Comparison of ENCODE assay signal across 26 mouse cellular contexts in genomic region chr6:94664000-94664399, GRCm38 (mm10). TPM values are rescaled to one million over a fixed set of nuclear protein-coding genes. Genes with fewer than 3 reads are reported as not detected.
A peak's percentile ranks its signal among the peaks of the same experiment; 100 is the strongest.
DNase-seq lines count a peak whose midpoint lies in the region; ATAC-seq and TF ChIP-seq lines count a peak whose summit lies in the region.
"Had no signal": no experiment of that assay in that cellular context is flagged by ENCODE, and none has a peak within 500 bp of the region (broad histone marks: within the 10 kb centered on the region; RNA-seq: fewer than 3 reads in every experiment).

No protein-coding gene starts in this region.

- intact Hi-C loops in gastrocnemius, adult 2 months (cut with DNase I), result no loop called here
- intact Hi-C loops in heart, postnatal 10 days (cut with DNase I), result no loop called here

- H3K27me3 ChIP-seq in kidney, embryonic 16.5 days (ENCODE audit: insufficient read depth, low read length), result no peaks in the 10 kb centered on the region
- H3K27me3 ChIP-seq: embryonic facial prominence, embryonic 13.5 days; forebrain, embryonic 15.5 days; hindbrain, embryonic 12.5 days; limb, embryonic 15.5 days; midbrain, embryonic 13.5 days; neural tube, embryonic 13.5 days; Patski had no signal

- ATAC-seq in kidney, embryonic 16.5 days (ENCODE audit: low FRiP score, low TSS enrichment), result 0 out of 2 replicates have a peak, but pooled peaks have one; percentile 64
- ATAC-seq in inflammation-experienced regulatory T-cells, adult 6 months, result peak; percentile 4
- ATAC-seq: forebrain, embryonic 15.5 days; lung, postnatal 0 days; midbrain, embryonic 13.5 days; Patski had no signal

- WGBS in kidney, embryonic 16.5 days, result 34% methylated on average over 6 of the region's 6 CpGs

- TF ChIP-seq CTCF in gastrocnemius, adult 2 months (IDR thresholded peaks at IDR 0.05), result no peak

- peaks cover 64% of the 10 kb centered on the region for H3K4me1 ChIP-seq in kidney, embryonic 16.5 days (ENCODE audit: insufficient read depth, low read length)

- peak overlapping the region; percentile 22; the same call in 1 of the 2 replicates for H3K9ac ChIP-seq in kidney, embryonic 16.5 days (replicated peaks; ENCODE audit: low read length)
- H3K9ac ChIP-seq: embryonic facial prominence, embryonic 13.5 days; forebrain, embryonic 15.5 days; hindbrain, embryonic 12.5 days; limb, embryonic 15.5 days; midbrain, embryonic 13.5 days; neural tube, embryonic 13.5 days had no signal

- no peaks in the 10 kb centered on the region for H3K36me3 ChIP-seq in kidney, embryonic 16.5 days (ENCODE audit: insufficient read depth, low read length)
- H3K36me3 ChIP-seq: forebrain, embryonic 15.5 days had no signal

- H3K4me2 ChIP-seq in kidney, embryonic 16.5 days (replicated peaks; ENCODE audit: low read depth, low read length), result no peak overlapping the region
- H3K4me2 ChIP-seq: embryonic facial prominence, embryonic 13.5 days; forebrain, embryonic 15.5 days; hindbrain, embryonic 12.5 days; limb, embryonic 15.5 days; midbrain, embryonic 13.5 days; neural tube, embryonic 13.5 days had no signal

- DNase-seq in gastrocnemius, adult 2 months, result peak; percentile 43
- DNase-seq in gastrocnemius, adult 8-10 months (ENCODE audit: low spot score in 2 of 2), result no peak
- DNase-seq in kidney, postnatal 4 days, result no peak
- DNase-seq in kidney, postnatal 36 days, result peak; percentile 60 to 73
- DNase-seq in left cerebral cortex, adult 11 months (ENCODE audit: low spot score), result no peak
- DNase-seq in heart, postnatal 10 days, result no peak
- DNase-seq: adrenal gland, postnatal 14 days; cerebellum, adult 11-12 months; cerebellum, adult 9-11 months; gastrocnemius, postnatal 10 days; layer of hippocampus, postnatal 36 days; right cerebral cortex, postnatal 4 days; thymus, postnatal 4 days had no signal

- peak overlapping the region; percentile 94 for H3K27ac ChIP-seq in gastrocnemius, adult 2 months
- H3K27ac ChIP-seq in kidney, embryonic 16.5 days (ENCODE audit: low read length), result peak overlapping the region; percentile 56; the same call in 1 of the 2 replicates
- H3K27ac ChIP-seq: embryonic facial prominence, embryonic 13.5 days; forebrain, embryonic 15.5 days; hindbrain, embryonic 12.5 days; limb, embryonic 10.5 days; limb, embryonic 15.5 days; macrophage; midbrain, embryonic 13.5 days; neural tube, embryonic 13.5 days had no signal

- no peaks in the 10 kb centered on the region for H3K9me3 ChIP-seq in kidney, embryonic 16.5 days (ENCODE audit: low read length)
- H3K9me3 ChIP-seq: embryonic facial prominence, embryonic 13.5 days; forebrain, embryonic 10.5 days; forebrain, embryonic 15.5 days; hindbrain, embryonic 12.5 days; limb, embryonic 10.5 days; limb, embryonic 15.5 days; midbrain, embryonic 13.5 days; neural tube, embryonic 13.5 days had no signal

- peak overlapping the region; percentile 37 for H3K4me3 ChIP-seq in gastrocnemius, adult 2 months
- H3K4me3 ChIP-seq in kidney, embryonic 16.5 days (ENCODE audit: low read length), result no peak overlapping the region
- H3K4me3 ChIP-seq: embryonic facial prominence, embryonic 13.5 days; forebrain, embryonic 10.5 days; forebrain, embryonic 15.5 days; hindbrain, embryonic 12.5 days; limb, embryonic 10.5 days; limb, embryonic 15.5 days; midbrain, embryonic 13.5 days; neural tube, embryonic 13.5 days had no signal

RNA-seq across cellular contexts. Expression of gene Lrig1, which starts 36.0 kb away (rescaled TPM):
- 10 to 100 TPM; 38.9 to 57.9 TPM for total RNA-seq in gastrocnemius, adult 2 months (2021)
- 10 to 100 TPM; 43.8 to 49.3 (median 48.3) TPM for total RNA-seq in gastrocnemius, adult 8-10 months (2022)
- 6.3 and 7.4 TPM in 2 replicates for polyA plus RNA-seq in kidney, embryonic 16.5 days (2015; fragmentation: Nextera tagmentation; extraction: Ambion mirVana)
- polyA plus RNA-seq in inflammation-experienced regulatory T-cells, adult 6 months (2017; shearing (Covaris generic)), result 10 to 100 TPM in 2 of 3 experiments, 1 to 10 TPM in 1; 7.4 to 47.9 (median 44.0) TPM
- 10 to 100 TPM; 27.3 to 27.7 TPM for total RNA-seq in heart, postnatal 10 days (2021)

Comparison
In these comparisons a context has a peak if more than half of its experiments do, and no peak if none do; other contexts are left out.
1. DNase-seq: peak in gastrocnemius, adult 2 months (single experiment) and kidney, postnatal 36 days (2 of 2); none in gastrocnemius, adult 8-10 months (0 of 2), kidney, postnatal 4 days (0 of 2), left cerebral cortex, adult 11 months (single experiment) and heart, postnatal 10 days (0 of 2).